Mouse (Mus musculus) kidney, adult 2 months (tissue): Measurements from ENCODE around the gene E2f2.

Source experiments
- CTCF ChIP-seq: fragments of 200-500 bp; conservative IDR thresholded peaks from 2 replicates; pipeline ENCODE4 v1.5.1; 2011; ENCODE audit warnings: low read depth, mild to moderate bottlenecking, control low read depth, low read length, moderate library complexity, mixed read lengths; ENCODE audit not compliant: insufficient read depth, insufficient read length
- POLR2A ChIP-seq: fragments of 200-500 bp; IDR thresholded peaks from one replicate; pipeline ENCODE4 v1.6.1; 2011; ENCODE audit warnings: low read depth, low read length, control low read depth

DNA sequence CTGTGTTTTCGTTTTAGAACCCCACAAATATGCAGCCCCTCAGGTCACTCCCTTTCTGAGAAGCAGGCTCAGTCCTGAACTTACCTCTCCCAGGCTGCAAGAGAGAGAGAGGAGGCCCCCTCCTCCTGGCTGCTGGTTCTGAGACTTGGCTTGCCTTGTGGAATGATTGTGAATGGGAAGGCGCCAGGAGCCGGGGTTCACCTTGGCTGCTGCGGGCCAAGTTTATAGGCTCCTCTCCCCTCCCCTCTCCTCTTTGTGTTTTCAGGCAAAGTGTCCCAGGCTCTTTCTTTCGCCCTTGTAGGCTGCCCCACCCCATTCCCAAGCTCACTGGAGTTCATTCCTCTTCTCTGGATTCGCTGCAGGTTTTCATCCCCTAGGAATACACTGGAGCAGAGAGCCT lies 34.7 kb downstream of the E2f2 start:
- TF ChIP-seq CTCF (no peak), POLR2A (no peak)
